Mouse (Mus musculus) spleen, adult 18-20 months (tissue): ENCODE results near the gene Stk32c.

Experiments used
- DNase-seq, 2 experiments: peaks; one replicate each; pipeline ENCODE4 v3.0.0; 2022; ENCODE audit warnings: mixed read lengths in 2 of 2

Gene Stk32c

DNA sequence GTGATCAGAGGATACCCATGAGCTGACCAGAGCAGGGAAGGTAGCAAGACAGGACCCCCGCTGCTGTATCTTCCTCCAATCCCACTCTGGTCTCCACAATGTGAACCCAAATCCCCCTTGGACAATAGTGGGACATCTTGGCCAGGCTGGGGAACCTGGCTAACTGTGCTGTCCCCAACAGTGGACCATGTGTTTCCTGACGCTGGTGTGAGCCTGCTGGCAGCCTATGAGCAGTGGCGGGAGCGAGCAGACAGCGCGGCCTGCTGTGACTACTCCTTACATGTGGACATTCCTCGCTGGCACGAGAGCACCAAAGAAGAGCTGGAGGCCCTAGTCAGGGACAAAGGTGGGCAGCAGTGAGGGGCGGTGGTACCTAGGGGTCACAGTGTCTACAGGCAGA, 121.4 kb downstream of the Stk32c start:
- DNase-seq, result no peak

GRCm38 (mm10) chr7:139089892-139090874, 122.9 kb downstream of the Stk32c start:
- no peak for DNase-seq

DNA sequence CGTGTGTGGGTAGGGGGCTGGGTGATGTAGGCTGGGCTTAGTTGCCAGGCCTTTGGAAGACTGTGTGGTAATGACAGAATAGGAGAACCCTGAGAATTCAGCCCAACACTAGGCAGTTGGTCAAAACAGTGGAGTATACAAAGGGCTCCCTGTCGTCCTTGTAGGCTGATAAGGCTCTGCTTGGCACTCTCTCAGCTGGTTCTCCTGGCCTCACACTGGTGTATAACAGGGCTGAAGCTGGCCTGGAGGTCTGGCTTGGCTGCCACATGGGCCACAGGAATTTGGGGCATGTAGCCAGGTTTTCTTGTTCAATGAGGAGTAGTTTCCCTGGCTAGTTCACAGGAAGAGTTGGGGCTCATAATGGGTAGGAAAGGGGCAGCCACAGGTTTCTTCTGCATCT, 125.3 kb downstream of the Stk32c start:
- DNase-seq, result no peak

GRCm38 (mm10) chr7:139086195-139087158, 126.6 kb downstream of the Stk32c start:
- no peak for DNase-seq

- no peak for DNase-seq
These were observed 127.4 kb downstream of the Stk32c start, which contains the start of gene Dpysl4 for GRCm38 (mm10) chr7:139085629-139086194. Dpysl4 (plus strand) TSS chr7:139086001.

- no peak for DNase-seq
These were observed 128.8 kb downstream of the Stk32c start for GRCm38 (mm10) chr7:139084316-139084715.

- DNase-seq, result no peak
These were observed 130.8 kb downstream of the Stk32c start for GRCm38 (mm10) chr7:139082281-139082680.

GRCm38 (mm10) chr7:139081158-139081557, 131.9 kb downstream of the Stk32c start:
- no peak for DNase-seq

GRCm38 (mm10) chr7:139080714-139081113, 132.4 kb downstream of the Stk32c start:
- DNase-seq, result no peak

DNA sequence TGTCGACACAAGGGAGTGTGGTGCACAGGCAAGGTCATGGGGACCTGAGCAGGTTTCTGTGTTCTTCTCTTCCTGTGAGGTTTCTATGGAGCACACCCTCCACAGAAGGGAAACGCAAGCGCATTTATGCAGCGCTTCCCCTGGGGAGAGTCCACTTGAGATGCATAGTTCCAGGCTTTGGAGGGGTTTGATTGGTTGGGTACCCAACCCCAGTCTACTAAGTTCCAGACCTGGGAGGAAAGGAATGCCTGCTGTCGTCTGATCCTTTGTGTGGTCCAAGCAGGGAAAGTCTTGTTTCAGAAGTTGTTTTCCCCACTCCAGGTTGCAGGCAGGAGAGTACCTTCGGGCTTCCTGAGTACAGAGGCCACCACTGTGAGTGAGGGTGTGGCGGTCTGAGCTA, 134.0 kb downstream of the Stk32c start:
- no peak for DNase-seq

DNA sequence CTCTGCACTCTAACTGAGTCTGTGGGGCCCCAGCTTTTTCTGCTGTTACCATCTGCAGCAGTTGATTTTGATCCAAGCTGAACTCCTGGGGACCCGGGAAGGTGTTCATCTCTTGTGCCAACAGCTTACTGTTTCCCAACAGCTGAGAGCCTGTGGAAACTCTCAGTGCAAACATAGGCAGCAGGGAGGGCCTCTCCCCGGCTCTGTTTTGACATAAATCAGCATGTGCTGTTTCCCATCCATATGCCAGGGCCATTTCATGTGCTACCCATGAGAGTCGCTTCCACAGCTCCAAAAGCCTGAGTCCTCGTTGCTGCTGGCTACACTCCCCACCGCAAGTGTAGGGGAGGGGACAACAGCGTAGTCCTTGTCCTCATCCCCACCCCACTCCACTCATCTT, 134.9 kb downstream of the Stk32c start:
- DNase-seq, result no peak

DNA sequence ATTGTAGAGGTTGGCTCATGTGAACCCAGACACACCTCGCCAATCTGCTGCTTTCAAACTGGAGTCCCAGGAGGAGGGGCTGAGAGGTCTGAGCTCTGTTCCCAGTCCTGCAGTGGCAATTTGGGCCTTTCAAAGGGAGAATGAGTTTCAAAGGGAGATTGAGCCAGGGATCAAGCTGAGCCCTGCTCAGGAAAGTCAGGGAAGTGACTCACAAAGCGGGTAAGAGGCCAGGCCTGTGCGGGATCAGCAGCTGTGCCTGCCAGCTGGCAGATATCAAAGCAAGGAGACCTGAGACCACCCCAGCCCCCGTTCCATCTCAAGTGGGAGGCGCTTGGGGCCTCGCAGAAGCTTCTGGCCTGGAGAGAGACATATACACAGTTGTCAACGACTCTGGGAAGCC, 135.8 kb downstream of the Stk32c start:
- DNase-seq, result no peak

DNA sequence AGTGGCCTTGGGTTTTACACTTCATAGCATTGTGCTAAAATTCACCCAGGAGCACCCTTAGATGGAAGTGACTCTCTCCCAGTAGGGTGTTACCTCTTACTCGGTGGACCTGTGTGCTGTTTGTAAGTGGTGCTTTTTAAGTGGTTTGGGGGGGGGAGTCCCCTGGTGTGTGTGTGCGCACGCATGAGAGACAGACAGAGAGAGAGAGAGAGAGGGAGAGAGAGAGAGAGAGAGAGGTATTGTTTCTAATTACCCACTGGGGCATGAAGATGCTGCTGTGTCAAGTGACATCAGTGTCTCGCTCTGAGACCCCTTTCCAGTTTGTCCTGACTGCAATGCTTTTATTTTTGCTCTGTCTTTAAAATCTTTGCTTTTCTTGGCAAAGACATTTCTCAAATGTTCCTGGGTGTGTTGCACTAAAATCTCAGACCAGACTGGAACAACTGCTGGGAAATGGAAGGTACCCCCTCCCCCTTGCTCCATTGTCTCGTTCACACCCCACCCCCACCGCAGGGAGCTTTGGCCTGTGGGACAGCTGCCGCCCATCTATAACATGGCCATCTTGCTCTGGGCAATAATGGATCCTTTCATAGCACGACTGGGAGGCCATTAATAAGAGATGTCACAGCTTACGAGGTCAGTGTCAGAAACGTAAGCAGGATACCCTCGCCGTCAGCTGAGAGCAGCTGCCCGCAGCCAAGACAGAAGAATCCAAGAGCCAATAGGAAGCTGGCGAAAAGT, 137.9 kb downstream of the Stk32c start:
- DNase-seq, result no peak

GRCm38 (mm10) chr7:139074189-139074588, 138.9 kb downstream of the Stk32c start:
- DNase-seq, result no peak

GRCm38 (mm10) chr7:139068182-139068623, 144.9 kb downstream of the Stk32c start:
- DNase-seq, result peak in 1 of 2 experiments; percentile 46

DNA sequence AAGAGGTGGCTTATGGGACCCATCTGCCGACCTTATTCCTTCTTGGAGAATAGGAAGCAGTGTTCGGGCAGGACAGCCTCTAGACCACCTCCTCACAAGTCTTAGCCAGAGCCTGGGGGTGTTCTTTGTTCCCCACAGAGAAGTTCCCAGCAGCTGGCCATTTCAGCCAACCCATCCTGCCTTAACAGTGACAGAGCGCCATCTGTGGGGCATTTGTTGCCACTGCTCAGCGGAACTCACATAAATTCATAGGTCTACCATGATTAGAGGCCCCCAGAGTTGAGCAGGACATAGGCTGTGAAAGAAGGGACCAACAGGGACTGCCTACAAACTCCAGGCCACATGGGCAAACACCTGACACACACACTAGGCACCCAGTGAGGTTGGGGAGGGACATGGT, 149.7 kb downstream of the Stk32c start:
- DNase-seq, result no peak
